Mouse (Mus musculus) heart, postnatal 10 days (tissue): ENCODE results near the gene Nprl3. TPM values are rescaled to one million over a fixed set of nuclear protein-coding genes. Genes with fewer than 3 reads are reported as not detected.
"Not testable (repeated sequence)": the region's sequence is repeated elsewhere in the genome, so short reads cannot be mapped to it uniquely, and the experiment has no call there.

Experiments
- DNase-seq, 2 experiments: peaks; one replicate each; pipeline ENCODE4 v3.0.0; 2021
- intact Hi-C: fragments of 180-260 bp; cut with DNase I; formaldehyde crosslinking; loops from one replicate; pipeline ENCODE4 v1.15.1; 2025
- total RNA-seq, 2 experiments: library from RNA; stranded (reverse); gene quantifications; 2 replicates each; pipeline ENCODE4 v1.2.3; 2021

Gene Nprl3
- total RNA-seq, 2 experiments from 2014 or later, result 26.6 to 27.6 TPM

DNA sequence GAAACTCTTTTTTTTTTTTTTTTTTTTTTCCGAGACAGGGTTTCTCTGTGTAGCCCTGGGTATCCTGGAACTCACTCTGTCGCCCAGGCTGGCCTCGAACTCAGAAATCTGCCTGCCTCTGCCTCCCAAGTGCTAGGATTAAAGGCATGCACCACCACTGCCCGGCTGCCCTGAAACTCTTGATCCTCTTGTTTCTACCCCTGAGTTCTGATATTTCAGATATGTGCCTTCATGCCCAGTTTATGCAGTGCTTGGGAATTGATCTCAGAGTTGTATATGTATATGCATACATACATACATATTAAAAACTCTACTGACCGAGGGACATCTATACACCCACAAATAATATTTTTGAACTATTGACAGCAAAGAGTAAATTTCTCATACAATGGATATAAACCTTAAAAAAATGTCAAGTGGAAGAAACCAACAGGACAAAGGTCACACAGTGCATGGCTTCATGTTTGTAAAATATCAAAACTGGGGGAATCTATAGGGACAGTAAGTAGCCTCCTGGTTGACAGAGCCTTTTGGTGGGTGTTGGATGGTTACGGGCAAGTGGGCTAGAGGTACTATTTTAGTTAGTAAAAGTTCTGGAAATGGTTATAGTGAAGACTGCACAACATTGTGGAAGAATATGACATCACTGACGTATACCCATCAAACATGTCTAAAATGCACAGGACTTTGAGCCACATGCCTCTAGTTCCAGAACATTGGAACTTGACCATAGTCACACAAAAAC is 17.7 kb upstream of the Nprl3 start:
- intact Hi-C loops, result loop anchor here (5.0 kb wide), 1 partner anchor 43 kb away; no protein-coding TSS in a partner anchor

DNA sequence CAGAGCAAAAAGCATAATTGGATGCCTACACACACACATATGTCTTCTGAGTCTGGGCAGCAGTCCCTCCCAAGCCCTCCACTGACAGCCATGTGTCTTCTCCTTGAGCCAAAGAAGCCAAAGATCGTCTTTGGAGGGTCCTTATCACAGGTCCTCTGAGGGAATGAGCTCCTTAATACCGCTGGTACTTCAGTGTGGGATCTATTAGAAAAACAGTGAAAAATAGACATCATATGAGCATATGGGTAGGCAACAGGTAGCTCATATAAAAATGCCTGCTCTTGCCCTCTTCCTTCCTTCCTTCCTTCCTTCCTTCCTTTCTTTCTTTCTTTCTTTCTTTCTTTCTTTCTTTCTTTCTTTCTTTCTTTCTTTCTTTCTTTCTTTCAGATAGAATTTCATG is 17.1 kb upstream of the Nprl3 start:
- intact Hi-C loops, DNase-seq: not testable (repeated sequence)

More for the DNA sequence above, 17.7 kb upstream of the Nprl3 start:
- no peak for DNase-seq

DNA sequence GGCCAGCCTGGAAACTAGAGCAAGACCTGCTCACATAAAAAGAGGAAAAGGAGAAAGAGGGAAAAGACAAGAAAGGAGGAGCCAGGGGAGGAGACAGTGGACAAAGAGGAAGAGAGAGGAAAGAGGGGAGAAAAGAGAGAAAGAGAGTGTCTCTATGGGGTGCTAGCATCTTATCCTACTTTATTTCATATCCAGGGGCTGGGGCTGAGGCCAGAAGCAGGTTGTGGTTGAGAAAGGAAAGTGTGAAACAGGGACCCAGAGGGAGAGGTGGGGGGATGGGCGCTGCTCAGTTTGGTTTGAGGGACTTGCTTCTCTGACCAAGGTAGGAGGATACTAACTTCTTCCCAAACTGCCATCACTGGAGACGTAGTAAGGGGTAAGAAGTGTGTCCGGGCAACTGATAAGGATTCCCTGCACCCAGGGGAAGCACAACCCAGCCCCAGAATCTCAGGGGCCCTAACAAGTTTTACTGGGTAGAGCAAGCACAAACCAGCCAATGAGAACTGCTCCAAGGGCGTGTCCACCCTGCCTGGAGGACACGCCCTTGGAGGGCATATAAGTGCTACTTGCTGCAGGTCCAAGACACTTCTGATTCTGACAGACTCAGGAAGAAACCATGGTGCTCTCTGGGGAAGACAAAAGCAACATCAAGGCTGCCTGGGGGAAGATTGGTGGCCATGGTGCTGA is 15.7 kb upstream of the Nprl3 start, which contains the start of gene Hba-a1:
Hba-a1 (plus strand) TSS at position 421 of the 687 bp plus-strand sequence.
- DNase-seq, intact Hi-C loops: not testable (repeated sequence)

DNA sequence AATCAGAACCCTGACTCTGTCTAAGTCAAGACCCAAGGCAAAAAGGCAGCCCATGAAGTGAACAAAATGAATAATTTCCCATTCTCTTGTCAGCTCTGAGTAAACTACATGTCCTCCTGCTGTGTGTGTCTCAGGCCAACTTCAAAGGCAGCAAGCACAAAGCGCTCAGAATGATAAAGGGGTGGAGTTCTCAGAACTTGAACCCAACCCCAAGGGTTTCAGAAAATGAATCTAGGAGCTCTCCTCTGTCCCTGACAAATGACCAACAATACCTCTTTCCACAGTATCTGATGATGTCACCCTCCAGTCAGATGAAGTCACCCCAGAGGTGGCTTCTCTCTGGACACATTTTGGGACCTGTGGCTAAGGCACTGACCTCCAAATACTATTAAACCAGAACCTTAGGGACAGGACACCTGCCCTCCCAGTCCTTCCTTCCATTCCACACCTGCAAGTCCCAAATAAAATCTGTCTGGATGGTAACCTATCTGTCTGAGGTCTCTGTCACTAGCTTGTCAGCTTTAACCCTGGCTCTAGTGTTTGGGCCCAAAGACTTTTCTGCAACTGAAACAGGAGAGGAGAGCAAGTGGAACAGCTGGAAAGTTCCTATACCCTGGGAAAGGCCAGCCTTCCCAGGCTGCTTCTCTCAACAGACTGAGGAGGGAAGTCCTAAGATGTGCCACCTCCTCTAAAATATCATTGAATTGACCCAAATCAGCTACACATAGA is 14.1 kb upstream of the Nprl3 start:
- intact Hi-C loops, result no loop called here
- DNase-seq, result no peak

DNA sequence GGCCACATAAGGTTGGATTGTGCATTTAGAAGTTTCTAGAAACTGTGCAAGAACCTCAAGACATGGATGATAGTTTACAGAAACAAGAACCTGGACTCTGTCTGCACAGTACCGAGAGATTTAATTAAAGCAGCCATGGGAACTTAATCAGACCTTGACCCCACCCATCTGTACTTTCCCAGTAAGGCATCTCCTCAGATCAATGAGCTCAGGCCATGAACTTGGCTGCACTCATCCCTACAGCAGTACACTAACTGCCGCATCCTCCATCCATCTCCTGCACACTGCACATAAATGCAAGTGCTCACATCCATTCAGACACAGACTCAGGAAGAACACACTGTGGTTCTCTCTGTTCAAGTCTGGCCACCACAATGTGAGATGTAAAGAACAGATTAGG is 13.1 kb upstream of the Nprl3 start:
- intact Hi-C loops, result no loop called here

DNA sequence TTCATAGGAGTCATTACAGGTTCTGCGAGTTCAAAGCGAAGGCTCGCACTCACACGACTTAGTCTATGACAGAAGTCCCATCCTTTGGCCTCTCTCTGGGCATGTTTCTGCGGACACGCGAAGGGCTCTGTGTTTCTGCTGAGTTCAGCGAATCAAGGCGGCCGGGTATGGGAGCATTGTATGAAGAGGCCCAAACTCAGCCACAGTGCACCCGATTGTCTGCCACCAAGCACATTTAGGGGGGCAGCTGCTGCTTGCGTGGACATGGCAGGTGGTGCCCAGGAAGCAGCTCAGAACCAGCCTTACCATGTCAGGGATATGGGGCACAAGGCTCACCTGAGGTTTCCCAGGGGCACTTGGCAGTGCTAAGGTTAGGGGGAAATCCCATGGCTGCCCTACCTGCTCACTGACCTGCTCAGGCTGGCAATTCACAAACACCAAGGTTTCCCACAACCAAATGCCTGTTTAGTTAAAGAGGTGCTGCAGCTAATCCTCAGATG is 11.0 kb upstream of the Nprl3 start:
- intact Hi-C loops, result no loop called here

More for the DNA sequence above, 13.1 kb upstream of the Nprl3 start:
- DNase-seq, result no peak

DNA sequence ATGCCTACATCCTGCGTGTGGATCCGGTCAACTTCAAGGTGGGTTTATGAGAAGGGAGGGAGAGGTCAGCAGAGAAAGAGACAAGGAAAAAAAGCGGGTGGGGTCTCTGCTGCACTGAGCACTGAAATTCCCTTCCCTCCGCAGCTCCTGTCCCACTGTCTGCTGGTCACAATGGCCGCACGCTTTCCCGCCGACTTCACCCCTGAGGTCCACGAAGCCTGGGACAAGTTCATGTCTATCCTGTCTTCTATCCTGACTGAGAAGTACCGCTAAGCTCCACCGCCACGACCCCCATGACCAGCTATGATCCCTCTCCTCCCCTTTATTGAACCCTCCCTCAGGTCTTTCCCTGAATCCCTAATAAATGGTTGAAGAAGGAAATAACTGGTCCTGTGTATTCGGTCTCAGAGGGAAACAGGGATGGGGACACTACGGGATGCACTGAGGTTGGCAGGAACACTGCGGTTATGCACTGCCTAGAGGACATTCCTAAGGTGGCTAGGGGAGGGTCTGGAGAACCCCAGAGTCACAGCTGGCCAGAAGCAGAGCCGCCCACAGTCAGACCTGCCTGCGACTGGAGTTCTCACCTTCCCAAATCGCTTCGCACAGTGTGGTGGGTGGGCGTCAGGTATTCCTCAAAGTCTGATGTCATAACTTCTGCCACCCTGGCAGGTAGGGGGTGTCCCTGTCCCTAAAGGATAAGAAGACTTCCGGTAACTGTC is 10.4 kb upstream of the Nprl3 start:
- no peak for DNase-seq
- intact Hi-C loops, result no loop called here

More for the DNA sequence above, 11.0 kb upstream of the Nprl3 start:
- no peak for DNase-seq

DNA sequence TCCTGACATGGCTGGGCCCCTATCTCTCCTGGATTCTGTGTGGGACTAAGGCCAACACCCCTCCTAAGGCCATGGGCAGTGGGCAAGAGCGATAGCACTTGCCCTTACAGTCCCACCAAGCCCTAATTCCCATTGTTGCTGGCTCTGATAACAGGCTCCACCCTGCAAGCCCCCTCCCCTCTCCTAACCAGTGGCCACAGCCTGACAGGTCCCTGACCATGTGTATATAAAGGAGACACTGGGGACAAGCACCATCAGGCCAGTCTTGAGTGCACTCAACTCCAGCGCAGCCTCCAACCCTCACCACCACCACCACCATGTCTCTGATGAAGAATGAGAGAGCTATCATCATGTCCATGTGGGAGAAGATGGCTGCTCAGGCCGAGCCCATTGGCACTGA is 8.8 kb upstream of the Nprl3 start, which contains the start of gene Hba-x:
Hba-x (plus strand) TSS at position 54 of the 400 bp plus-strand sequence.
- no peak for DNase-seq
- intact Hi-C loops, result no loop called here

DNA sequence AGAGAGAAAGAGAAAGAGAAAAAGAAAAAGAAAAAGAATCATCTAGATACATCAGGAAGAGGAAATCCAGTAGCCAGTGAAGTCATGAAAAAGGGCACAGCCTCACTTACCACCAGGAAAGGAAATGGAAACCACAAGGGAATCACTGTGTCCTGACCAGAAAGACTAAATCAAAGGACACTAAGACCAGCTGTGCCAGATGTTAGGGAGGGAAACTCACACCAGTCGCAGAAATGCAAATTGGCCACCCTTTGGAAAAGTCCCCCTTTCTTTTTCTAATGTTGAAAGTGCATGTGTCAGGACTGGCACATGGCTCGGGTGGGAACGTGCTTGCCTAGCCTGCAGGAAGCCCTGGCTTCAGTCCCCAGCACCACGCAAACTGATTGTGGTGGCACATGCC is 3.7 kb upstream of the Nprl3 start:
- DNase-seq, result no peak
- intact Hi-C loops, result no loop called here

DNA sequence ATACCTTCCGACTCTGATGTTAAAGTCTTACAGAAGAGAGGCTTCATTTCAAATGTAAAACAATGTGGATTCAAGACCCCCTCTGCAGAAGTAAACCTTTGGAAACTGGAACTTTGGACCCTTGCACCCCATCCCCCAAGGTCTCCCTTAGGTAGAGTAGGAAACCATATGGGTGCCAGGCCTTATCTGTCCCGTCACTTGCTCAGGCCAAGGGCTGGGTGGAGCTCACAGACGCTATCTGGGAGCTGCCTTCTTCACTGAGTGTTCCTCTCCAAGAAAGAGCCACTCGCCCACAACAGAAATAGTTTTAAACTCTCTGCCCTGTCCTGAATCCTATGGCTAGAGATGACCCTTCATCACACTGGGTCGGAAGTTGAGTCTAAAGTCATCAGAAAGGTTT is 1.4 kb upstream of the Nprl3 start:
- intact Hi-C loops, result no loop called here
- DNase-seq, result no peak

DNA sequence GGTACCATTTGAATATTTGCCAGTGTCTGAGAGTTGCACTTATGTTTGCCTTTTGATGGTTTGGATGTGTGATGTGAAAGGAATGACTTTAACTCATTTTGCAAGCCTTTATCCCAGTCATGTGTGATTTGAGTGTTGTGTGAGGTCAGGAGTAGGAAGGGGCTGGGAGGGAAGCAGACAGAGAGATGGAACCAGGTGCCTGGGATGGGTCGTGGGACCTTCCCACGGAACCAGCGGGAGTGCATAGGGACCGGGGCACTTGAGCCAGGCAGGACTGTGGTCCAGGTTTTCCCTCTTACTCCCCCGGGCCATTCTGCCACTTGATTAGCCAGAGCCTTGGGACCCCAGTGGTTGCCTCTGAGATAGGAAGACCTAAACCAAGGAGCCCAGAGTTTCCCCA is 457 bp upstream of the Nprl3 start:
- intact Hi-C loops, result no loop called here
- no peak for DNase-seq

DNA sequence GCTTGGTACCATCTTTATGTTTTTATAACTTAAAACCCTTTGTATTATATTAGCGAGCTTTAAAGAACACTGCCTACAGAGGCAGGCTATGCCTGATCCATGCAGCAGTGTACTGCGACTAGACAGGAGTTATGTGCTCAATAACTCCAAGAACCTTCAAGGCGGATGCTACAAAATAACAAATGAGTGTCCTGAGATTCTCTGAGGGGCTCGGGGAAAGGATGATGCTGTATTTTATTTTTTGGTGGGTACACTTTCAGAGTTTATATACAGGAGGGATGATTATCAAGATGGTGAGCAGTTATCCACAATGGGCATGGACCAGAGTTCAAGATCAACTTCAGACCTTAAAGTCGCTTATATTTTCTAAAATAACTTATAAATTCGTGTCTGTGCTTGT is 731 bp downstream of the Nprl3 start:
- intact Hi-C loops, result no loop called here
- DNase-seq, result no peak

DNA sequence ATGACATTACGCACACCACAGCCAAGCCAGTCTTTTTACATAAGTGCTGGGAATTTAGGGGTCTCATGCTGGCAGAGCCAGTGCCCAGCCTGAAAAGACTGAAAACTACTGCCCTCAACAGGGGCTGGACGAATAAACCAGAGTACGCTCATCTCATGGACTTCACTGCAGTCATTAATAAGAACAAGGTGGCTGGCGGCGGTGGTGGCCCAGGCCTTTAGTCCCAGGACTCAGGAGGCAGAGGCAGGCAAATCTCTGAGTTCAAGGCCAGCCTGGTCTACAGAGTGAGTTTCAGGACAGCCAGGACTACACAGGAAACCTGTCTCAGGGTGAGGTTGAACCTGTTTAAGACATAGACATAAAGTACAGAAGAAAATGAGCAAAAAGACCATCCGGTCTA is 1.3 kb downstream of the Nprl3 start:
- no peak for DNase-seq
- intact Hi-C loops, result no loop called here

DNA sequence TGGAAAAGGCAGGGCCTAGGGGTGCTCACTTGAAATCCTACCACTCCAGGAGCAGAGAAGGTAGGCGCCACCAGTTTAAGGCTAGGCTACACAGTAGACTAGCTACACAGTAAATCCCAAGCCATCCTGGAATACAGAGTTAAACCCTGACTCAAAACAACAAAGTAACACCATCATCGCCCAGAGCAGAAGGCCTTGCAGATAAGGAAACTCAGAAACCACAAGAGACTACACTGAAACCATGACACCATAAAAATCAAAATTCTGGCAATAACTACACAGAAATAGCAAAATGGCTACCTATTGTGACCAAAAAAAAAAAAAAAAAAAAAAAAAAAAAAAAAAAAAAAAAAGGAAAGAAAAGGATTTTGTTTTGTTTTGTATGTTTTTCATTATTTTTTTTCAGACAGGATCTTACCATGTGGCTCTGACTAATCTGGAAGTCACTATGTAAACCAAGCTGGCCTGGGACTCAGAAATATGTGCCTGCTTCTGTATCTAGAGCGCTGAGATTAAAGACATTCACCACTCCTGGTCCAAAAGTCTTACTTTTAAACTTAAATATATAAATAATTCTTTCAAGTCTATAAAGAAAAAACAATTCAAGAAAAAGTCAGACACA is 2.3 kb downstream of the Nprl3 start:
- intact Hi-C loops, result no loop called here
- no peak for DNase-seq

DNA sequence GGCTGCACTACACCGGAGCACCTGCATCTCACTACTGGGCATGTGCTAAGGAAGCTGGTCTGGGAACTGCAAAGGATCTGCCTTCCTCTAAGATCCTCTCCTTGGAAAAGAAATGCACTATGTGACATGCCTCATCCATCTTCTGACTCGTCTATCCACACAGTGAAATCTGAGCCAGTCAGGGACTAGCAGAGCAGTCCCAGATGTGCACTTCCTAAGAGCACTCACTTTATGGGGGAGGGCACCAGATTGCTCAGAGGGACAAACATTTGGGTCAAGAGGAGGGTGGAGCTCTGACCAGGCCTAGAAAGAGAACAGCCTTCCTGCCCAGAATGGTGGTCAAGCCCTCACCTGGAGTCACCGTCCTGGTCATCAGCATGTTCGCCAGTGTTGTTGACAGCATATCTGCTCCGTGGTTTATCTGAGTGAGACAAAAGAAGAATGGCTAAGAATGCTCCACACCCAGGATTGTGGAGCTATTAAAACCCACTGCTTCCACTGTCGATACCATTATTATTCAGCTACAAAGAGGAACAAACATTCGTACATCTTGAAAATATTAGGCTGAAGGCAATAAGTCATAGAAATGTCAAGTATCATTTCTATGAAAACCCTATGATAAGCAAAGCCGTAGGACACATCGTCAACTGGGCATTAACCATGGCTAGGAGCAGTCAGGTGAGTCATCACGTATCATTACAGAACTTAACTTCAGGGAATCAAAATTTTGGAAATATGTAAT is 4.7 kb downstream of the Nprl3 start:
- intact Hi-C loops, result no loop called here
- no peak for DNase-seq

DNA sequence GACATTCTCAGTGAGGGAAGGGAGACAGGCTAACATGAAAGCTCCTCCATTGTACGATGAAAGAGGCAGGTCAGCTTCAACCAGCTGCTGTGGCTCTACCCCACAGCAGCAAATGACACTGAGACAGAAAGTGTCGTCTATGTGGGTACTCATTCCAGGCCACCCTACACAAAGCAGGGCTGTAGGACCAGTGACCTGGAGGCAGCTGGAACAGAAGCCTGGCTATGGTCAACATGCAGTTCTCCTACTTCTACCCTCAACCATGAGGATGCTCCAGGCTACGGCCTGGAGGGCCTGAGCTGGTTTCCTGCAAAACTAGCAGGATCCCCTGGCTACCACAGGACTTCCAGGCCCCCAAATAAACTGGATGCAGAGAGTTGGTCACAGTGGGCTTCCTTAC is 10.9 kb downstream of the Nprl3 start:
- intact Hi-C loops, result no loop called here

DNA sequence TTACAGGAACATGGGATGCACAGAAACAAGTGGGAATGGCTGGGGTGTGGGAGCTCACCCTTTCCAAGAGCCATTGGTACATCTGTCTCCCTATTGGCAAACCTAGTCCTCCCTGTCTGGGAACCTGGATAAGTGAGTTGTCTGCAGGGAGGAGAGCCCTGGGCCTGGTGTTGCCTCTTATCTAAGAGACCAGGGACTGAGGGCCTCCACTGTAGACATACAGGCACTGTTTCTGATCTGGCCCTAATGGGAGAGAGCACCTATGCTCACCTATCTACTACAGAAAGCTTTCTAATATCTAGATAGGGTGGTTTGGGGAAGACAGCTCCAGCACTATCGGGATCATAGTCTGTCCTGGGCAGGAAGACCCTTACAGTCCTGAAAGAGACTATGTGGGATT is 11.4 kb downstream of the Nprl3 start:
- DNase-seq, result no peak
- intact Hi-C loops, result no loop called here

More for the DNA sequence above, 10.9 kb downstream of the Nprl3 start:
- DNase-seq, result no peak

DNA sequence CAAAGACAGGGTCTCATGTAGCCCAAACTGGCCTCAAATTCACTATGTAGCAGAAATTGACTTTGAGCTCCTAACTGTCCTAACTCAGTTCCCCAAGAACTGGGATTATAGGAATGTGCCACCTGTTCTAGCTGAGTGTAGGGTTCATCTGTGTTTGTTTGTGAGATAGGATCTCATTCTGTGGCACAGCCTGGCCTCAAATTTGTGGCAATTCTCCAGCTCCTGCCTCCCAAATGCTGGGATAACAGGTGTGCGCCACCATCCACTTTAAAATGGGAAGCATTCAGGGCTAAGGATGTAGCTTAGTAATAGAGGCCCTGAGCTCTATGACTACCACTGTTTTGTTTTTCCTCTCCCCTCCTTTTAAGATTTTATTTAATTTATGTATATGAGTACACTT is 14.4 kb downstream of the Nprl3 start:
- DNase-seq, result no peak
- intact Hi-C loops, result no loop called here
